Mouse (Mus musculus) adipocyte (in vitro differentiated cells): ENCODE data around the gene Abca14.
"Not testable (repeated sequence)": the region's sequence is repeated elsewhere in the genome, so short reads cannot be mapped to it uniquely, and the experiment has no call there.

Experiments used
- DNase-seq: peaks from one replicate; pipeline ENCODE4 v3.0.0-alpha.2; 2016; ENCODE audit warnings: low spot score

Abca14 gene

GRCm38 (mm10) chr7:120201771-120202170 lies 2.0 kb upstream of the Abca14 start, which contains the start of gene Crym:
Gene Crym, minus strand, starts transcription at chr7:120202111.
- no peak for DNase-seq

DNA sequence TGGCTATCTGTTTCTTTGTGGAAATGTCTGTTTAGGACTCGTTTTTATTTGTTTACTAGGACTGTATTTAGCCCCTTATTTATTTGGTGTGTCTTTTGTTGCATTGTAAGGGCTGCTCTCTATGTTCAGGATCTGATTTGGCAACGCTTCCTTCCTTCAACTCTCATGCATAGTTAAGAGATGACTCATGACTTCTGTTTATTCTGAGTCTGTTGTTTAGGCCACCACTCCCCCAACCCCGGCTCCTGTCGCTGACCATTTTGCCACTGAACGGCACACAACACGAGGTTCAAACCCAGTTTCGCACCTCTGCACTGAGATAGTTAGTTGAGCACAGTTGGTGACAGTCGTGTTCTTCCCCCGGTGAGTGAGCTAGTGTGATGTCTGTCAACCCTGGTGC lies 2.2 kb downstream of the Abca14 start:
- DNase-seq = no peak

GRCm38 (mm10) chr7:120228541-120228940 lies 24.8 kb downstream of the Abca14 start:
- DNase-seq = no peak

- DNase-seq = no peak
Observed at GRCm38 (mm10) chr7:120241092-120241491, 37.3 kb downstream of the Abca14 start.

DNA sequence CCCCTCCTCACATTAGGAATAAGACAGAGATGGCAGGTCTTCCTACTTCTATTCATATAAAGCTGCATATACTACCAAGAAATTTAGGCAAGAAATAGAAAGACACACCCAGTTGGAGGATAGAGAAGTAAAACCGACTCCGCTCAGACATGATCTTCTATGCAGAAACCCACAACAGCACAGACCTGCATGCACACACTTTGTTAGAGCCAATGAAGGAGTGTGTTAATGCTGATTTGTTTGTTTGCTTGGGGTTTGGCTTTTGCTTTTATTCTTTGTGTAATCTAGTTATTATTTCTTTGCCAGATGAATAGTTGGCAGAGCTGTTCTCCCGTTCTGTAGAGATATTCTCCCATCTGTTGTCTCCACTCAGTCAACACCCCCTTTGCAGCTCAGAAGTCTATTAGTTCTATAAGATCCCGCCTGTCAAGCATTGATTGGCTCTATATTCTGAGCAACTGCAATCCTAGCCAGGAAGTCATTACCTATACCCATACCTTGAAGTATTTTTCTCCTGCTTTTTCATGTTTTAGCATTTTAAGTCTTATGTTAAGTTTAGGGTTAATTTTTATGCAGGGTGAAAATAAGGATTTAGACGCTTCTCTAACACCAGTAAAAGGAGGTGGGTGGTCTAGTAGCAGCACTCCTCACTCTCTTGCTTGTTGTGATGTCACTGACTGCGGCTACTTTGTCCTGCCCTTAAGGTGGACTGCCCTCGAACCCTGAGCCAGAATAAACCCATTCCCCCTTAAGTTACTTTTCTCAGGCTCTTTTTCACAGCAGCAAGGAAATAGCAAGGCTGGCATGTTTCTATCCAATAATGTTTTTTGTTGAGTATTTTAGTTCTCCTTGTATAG lies 67.6 kb downstream of the Abca14 start:
- no peak for DNase-seq

- DNase-seq = no peak
Observed at GRCm38 (mm10) chr7:120272110-120272509, 68.3 kb downstream of the Abca14 start.

- DNase-seq = no peak
Observed at GRCm38 (mm10) chr7:120285286-120285685, 81.5 kb downstream of the Abca14 start.

DNA sequence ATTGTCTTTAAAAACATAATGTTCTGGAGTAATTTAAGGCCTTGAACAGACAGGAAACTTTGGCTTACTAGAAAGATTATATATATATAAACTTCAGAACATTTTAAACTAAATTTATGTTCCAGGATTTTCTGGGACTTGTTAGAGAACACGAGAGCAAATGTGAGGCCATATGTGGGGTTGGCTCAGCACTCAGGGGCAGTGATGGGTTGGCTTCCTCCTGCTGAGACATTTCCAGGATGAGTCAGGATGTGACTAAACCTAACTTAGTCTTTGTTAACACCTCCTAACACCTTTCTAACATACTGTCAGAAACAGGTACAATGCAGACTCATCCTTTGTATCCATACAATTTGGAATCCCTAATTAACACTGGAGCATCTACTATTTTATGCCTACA lies 112.3 kb downstream of the Abca14 start:
- no peak for DNase-seq

GRCm38 (mm10) chr7:120322963-120323362 lies 119.2 kb downstream of the Abca14 start:
- DNase-seq = no peak

DNA sequence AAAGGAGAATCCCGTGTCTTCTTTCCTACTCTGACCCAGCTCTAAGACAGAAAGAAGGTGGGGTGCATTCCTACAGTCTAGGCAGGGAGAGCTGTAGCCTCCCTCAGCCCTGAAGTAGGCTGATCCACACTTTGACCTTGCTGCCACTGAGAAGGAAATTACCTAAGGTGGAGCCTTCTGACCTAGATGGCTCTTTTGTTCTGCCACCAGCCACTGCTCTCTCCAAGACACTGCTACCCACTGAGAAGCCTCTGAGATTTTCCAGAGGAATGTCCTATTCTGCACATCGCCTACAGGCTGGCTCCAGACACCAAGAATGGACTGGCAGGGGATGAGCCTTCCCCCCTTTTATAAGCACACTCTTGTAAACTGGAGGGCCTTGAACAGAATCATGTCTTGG lies 122.2 kb downstream of the Abca14 start:
- DNase-seq = not testable (repeated sequence)

DNA sequence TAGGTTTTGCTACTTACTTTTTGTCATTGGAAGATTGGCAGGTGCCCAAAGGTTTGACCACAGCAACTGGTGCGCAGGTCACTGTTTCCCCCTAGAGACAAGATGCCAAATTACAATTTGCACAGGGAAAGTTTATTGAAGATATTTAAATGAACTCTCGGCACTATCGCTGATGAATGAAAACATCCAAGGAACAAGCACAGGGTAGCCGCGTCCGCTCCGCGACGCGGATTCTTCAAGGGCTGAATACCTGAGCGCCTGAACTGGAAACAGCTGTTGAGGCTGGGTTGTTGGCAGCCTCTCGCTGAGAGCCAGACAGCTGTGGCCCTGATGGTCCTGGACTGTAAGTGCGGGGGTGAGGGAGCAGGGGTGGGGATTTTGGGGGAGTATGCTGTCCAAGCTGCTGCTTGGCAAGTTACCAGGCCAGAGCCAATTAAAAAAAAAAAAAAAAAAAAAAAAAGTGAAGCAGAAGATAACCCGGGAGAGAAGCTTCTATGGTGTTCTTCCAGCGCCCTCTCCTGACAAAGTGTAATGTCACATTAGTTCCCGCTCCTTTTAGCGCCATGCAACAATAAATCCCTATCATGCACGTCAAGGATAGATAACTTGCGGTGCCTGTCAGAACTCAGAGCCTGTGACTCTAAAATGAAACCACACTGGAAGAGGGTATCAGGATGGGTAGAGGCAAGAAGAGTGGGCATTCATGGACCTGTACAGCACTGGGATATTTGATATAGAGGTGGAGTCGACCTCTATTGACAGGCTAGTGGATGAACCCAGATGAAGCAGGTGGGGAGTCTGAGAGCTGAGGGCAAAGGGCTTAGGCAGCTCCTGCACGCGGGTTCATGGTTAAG lies 123.7 kb downstream of the Abca14 start:
- DNase-seq = peak; percentile 3

DNA sequence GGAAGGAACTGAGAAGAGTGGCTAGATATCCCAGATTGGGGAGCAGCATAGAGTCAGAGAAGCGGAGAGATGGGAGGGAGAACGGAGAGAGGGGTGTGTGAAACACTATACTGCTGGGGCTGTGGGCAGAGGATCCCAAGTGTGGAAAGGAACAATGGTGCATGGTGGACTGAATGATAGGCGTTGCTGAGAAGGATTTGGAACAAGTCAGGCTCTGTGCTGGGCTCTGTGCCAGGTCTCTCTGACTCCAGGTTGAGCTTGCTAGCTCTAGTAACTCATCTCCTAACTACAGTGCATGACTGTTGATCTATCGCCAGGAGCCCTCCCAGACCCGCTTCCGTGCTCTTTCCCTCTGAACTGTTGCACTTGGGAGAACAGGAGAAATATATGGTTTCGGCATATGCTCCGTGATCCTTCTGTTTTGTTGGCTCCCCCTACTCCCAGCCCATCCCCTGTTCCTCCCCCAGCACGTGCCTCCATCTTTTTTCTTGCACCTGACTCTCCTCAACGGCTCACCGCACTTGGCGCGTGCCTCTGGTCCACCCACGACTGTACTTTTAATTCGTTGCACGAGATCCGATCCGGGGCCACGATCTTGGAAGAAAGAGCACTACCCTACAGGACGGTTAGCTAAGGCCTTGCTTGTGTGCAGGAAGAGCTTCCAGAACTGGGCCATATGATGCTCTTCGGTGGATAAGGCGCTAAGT lies 124.5 kb downstream of the Abca14 start, which contains the start of gene Abca15:
Gene Abca15 (plus strand): TSS at position 584 of the 707 bp plus-strand sequence.
- no peak for DNase-seq

- no peak for DNase-seq
Observed at GRCm38 (mm10) chr7:120361159-120361558, 157.4 kb downstream of the Abca14 start.
